Mouse (Mus musculus): ENCODE measurements around the gene Zfp991. TPM values are rescaled to one million over a fixed set of nuclear protein-coding genes. Genes with fewer than 3 reads are reported as not detected.
"Not testable (repeated sequence)": the region's sequence is repeated elsewhere in the genome, so short reads cannot be mapped to it uniquely, and the experiment has no call there.

The Zfp991 gene
- polyA plus RNA-seq (2016; fragmentation: Nextera tagmentation; extraction: Ambion mirVana), result 8.3 and 9.5 TPM in 2 replicates

DNA sequence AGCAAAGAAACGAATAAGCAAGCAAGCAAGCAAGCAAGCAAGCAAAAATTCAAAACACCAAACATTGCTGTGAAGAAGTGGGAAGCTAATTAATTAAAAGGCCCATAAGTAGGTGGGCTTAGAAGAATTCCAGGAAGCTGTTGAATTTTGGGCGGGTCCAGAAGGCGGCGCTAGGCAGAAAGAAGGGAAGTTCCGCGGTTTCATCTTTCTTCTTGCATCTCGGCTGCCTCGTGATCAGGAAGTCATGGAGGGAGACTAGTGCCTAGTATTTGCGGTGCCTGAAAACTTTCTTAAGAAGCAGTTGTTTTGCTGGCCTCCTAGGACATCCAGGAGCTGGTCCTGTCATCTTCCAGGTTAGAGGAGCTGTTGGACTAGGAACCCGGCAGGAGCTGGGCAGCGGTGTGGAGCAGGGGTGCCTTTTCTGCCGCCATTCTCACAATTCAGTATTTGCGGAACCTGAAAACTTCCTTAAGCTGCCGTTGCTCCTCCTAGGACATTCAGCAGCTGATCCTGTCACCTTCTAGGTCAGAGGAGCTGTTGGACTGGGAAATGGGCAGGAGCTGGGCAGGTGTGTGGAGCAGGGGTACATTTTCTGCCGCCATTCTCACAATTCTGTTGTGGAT, at the start of gene Zfp991:
Zfp991 (plus strand) TSS at position 202 of the 623 bp plus-strand sequence.
- H3K4me3 ChIP-seq, result peak within 1 kb of the TSS; percentile 33; the same call in 1 of the 2 replicates
- 42% methylated on average over 2 of the region's 15 CpGs for WGBS

DNA sequence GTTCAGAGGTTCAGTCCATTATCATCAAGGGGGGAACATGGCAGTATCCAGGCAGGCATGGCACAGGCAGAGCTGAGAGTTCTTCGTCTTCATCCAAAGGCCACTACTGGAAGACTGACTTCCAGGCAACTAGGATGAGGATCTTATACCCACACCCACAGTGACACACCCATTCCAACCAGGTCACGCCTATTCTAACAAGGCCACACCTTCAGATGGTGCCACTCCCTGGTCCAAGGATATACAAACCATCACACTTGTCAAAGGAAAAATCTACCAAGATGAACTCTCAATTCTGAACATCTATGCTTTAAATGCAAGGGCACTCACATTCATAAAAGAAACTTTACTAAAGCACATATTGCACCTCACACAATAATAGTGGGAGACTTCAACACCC, 36.2 kb upstream of the Zfp991 start:
- not testable (repeated sequence) for H3K9me3 ChIP-seq (replicated peaks); DNase-seq (ENCODE audit: low spot score); H3K36me3 ChIP-seq; H3K27me3 ChIP-seq (ENCODE audit: low read depth, poor library complexity, severe bottlenecking); H3K4me1 ChIP-seq; H3K27ac ChIP-seq; H3K4me3 ChIP-seq
- 71% methylated on average over 2 of the region's 2 CpGs for whole genome bisulfite sequencing

More for the DNA sequence above, at the start of gene Zfp991:
- H3K4me1 ChIP-seq; DNase-seq (ENCODE audit: low spot score); H3K9me3 ChIP-seq (replicated peaks); H3K36me3 ChIP-seq; H3K27ac ChIP-seq; H3K27me3 ChIP-seq (ENCODE audit: low read depth, poor library complexity, severe bottlenecking): not testable (repeated sequence)

DNA sequence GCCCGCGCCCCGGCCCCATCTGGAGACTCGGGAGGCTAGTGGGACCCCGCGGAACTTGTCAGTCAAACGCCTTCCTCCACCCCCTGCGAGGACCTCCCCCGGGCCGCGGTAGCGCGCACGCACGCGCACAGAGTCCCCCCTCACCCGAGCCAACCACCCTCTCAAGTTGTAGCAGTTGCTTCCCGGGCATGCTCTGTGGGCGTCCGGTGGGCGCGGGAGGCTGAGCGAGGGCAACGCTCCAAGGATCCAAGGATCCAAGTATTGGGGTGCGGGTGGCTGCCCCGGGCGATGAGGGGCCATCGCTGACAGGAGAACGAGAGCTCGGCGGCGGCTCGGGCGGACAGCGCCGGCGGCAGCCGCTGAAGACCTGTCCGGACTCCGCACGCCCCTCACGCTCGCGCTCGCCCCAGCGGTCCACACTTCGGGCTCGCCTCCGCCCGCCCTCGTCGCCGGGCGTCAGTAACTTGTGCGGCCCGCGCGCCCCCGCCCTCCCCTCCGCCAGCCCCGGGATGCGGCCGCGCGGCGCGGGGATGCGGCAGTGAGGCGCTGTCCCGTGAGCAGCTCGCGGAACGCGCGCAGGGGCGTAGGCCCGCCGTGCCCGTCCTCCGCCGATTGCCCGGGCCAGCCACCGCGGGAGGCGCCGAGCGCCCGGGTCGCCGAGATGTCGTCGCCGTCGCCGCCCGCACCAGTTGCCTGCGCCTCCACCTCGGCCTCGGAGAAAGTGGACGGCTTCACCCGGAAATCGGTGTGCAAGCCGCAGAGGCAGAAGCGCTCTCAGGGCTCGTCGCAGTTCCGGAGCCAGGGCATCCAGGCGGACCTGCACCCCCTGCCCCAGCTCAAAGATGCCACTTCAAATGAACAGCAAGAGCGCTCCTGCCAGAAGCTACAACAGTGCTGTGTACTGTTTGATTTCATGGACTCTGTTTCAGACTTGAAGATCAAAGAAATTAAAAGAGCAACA, 29.9 kb upstream of the Zfp991 start:
- not testable (repeated sequence) for H3K9me3 ChIP-seq (replicated peaks); H3K36me3 ChIP-seq; H3K27me3 ChIP-seq (ENCODE audit: low read depth, poor library complexity, severe bottlenecking); H3K4me1 ChIP-seq; H3K27ac ChIP-seq
- under 1% methylated on average over 102 of the region's 109 CpGs for WGBS
- H3K4me3 ChIP-seq, result peak overlapping the region; percentile 53
- DNase-seq (ENCODE audit: low spot score), result peak; percentile 55

DNA sequence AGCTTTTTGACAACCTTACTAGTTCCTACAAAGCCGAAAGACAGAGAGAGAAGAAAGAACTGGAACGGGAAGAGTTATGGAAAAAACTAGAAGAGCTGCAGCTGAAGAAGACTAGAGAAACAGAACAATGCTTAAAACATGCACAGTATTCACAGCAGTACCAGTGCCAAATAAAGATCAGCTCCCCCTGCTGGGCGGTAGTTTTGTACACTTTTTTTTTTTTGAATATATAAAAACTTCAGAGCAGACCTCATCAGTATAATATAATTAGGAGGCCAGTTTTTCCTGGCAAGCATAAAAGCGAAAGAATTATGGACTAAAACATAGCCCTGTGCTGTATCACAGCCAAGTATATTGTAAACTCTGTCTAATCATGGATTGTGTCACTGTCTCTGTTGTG, 28.0 kb upstream of the Zfp991 start:
- not testable (repeated sequence) for H3K4me1 ChIP-seq; H3K27ac ChIP-seq; H3K27me3 ChIP-seq (ENCODE audit: low read depth, poor library complexity, severe bottlenecking); H3K9me3 ChIP-seq (replicated peaks); H3K36me3 ChIP-seq; H3K4me3 ChIP-seq; DNase-seq (ENCODE audit: low spot score)
- 50% methylated on average over 4 of the region's 4 CpGs for WGBS

DNA sequence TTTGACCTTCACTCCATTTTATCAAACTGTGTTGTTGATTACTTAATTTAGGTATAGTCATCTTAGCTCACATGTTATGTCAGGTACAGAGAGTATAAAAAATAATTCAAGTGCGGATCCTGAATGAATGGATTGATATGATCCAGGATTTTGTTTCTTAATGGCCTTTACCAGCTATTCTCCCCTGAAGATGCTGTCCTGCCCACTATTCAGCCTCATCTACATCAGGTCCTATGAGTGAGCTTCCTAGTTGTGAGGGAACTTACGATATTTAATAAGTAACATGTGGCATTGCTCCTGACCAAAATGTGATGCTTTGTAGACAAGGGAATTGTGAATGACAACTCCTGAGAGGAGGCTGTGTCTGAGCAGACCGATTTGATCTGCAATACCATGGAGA, 14.0 kb upstream of the Zfp991 start:
- H3K9me3 ChIP-seq (replicated peaks); H3K36me3 ChIP-seq; H3K4me1 ChIP-seq; H3K4me3 ChIP-seq; DNase-seq (ENCODE audit: low spot score); H3K27me3 ChIP-seq (ENCODE audit: low read depth, poor library complexity, severe bottlenecking); H3K27ac ChIP-seq: not testable (repeated sequence)
- 71% methylated on average over 2 of the region's 3 CpGs for WGBS

DNA sequence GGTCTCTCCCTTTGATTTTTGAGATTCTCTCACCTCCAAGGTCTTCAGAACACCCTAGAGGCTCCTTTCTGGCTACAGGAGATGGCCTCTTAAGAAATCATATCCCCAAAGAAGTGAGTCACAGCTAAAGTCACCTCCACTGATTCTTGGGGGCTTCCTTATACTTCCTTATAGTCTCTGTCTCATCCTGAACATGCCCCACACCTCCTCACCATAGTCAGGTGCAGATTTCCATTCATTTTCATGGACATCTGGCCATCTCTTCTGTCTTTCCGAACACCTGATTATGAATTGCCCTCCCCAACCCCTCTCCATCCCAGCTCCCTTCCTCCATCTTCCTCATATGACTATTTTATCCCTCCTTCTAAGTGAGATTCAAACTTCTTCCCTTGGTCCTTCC, 9.6 kb upstream of the Zfp991 start:
- not testable (repeated sequence) for H3K4me3 ChIP-seq; H3K4me1 ChIP-seq; H3K36me3 ChIP-seq; H3K27me3 ChIP-seq (ENCODE audit: low read depth, poor library complexity, severe bottlenecking); H3K27ac ChIP-seq; H3K9me3 ChIP-seq (replicated peaks)
- WGBS, result 83% methylated on average over 1 of the region's 1 CpGs
- peak; percentile 24 for DNase-seq (ENCODE audit: low spot score)

DNA sequence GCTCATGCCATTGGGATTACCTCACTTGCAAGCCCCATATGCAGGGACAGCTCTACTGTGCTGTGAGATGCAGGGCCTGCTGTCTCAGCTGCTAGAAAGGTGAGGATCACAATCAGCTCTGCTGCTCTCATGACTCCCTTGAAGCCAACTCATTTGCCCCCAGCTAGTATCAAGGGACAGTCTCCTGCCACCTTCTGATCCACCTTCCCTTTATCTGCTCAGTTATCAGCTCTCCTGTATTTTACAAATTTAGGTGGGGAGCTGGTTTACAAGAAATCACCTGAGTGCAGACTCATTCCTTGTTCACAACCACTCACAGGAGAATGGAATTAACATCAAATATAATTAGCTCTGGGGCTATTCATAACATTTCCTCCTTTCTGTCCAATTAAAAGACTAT, 8.0 kb upstream of the Zfp991 start:
- not testable (repeated sequence) for H3K4me1 ChIP-seq; H3K36me3 ChIP-seq; H3K27ac ChIP-seq; H3K4me3 ChIP-seq; H3K9me3 ChIP-seq (replicated peaks); H3K27me3 ChIP-seq (ENCODE audit: low read depth, poor library complexity, severe bottlenecking)
- peak; percentile 23 for DNase-seq (ENCODE audit: low spot score)

DNA sequence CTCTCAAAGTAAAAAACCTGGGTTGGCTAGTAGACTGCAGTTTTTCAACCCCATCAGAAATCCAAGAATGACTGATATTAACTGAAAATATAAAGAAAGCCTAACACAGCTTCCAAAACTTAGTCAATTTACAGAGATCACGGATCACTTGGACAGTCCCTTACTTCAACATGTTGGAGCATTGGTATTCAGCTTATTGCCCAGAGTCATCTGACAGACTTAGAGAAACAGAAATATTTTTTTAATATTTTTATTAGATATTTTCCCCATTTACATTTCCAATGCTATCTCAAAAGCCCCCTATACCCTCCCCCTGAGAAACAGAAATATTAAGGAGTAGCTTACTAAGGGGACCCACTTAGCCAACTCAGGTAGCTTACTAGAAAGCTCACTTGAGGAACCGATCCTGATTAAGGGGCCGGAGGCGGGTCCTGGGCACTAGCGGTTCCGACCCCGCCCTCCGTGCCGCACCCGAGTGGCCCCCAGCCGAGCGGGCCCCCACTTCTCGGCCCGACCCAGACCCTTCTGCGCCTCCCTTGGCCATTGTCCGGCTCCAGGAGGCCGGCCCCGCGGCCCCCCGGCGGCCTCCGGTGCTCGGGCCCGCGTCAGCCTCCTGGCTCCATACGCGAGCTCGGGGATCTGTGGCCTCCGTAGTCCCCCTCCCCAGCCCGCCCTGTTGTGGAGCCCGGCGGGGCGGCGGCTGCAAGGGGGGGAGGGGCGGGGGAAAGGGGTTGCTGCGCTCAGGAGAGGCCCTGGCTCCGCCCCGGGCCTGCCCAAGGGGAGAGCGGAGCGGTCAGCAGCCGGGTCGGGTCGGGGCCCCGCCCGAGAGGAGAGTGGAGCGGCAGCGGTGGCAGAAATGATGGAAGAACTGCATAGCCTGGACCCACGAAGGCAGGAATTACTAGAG, 7.2 kb upstream of the Zfp991 start:
- not testable (repeated sequence) for H3K4me1 ChIP-seq; H3K27me3 ChIP-seq (ENCODE audit: low read depth, poor library complexity, severe bottlenecking); H3K36me3 ChIP-seq; H3K9me3 ChIP-seq (replicated peaks)
- 9% methylated on average over 47 of the region's 48 CpGs for WGBS
- H3K4me3 ChIP-seq, result peak overlapping the region; percentile 55
- H3K27ac ChIP-seq, result peak overlapping the region; percentile 86
- peak; percentile 94 for DNase-seq (ENCODE audit: low spot score)

DNA sequence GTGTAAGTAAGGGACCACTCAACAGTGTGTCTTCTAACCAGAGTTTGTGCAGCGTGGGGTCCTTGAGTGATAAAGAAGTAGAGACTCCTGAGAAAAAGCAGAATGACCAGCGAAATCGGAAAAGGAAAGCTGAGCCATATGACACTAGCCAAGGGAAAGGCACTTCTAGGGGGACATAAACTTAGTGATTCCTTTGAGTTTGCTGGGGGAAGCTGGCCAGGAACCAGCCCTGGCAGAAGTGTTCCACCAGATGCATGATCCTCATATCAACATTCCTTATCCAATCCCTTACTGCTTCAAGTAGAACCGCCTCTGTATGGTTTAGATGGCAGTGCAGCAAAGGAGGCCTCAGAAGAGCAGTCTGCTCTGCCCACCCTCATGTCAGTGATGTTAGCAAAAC, 6.5 kb upstream of the Zfp991 start:
- not testable (repeated sequence) for DNase-seq (ENCODE audit: low spot score); H3K27me3 ChIP-seq (ENCODE audit: low read depth, poor library complexity, severe bottlenecking); H3K36me3 ChIP-seq; H3K9me3 ChIP-seq (replicated peaks); H3K4me1 ChIP-seq
- Histone ChIP-seq H3K27ac (peak overlapping the region; percentile 86; the same call in 1 of the 2 replicates), H3K4me3 (peak overlapping the region; percentile 55)
- WGBS, result 16% methylated on average over 4 of the region's 4 CpGs

DNA sequence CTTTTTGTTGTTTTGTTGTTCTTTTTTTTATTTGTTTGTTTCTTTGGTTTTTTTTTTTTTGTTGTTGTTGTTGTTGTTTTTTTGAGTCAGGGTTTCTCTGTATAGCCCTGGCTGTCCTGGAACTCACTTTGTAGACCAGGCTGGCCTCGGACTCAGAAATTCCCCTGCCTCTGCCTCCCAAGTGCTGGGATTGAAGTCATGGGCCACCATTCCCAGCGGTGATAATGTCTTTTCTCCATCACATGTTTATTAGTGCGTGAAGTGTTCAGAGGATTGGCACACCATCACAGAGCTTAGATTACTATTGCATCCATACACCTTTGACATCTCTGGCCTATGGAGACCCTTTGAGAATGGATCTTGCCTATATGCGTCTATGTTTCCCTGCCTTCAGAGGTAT, 6.0 kb upstream of the Zfp991 start:
- not testable (repeated sequence) for H3K27me3 ChIP-seq (ENCODE audit: low read depth, poor library complexity, severe bottlenecking); H3K9me3 ChIP-seq (replicated peaks); H3K4me1 ChIP-seq; H3K36me3 ChIP-seq; H3K4me3 ChIP-seq; H3K27ac ChIP-seq
- DNase-seq (ENCODE audit: low spot score), result peak; percentile 33
- WGBS, result 89% methylated on average over 4 of the region's 4 CpGs

DNA sequence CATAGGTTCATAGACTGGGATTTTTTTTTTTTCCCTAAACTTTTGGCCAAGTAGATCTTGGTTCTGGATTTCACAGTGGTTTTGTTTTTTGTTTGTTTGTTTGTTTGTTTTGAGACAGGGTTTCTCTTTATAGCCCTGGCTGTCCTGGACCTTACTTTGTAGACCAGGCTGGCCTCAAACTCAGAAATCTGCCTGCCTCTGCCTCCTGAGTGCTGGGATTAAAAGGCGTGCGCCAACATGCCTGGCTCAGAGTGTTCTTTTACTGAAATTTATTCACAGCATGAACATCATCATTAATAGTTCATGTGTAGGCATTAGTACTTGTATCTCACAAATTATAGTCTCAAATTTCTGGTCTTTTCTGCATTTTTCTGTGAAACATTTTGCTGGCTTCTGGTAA, 5.4 kb upstream of the Zfp991 start:
- H3K36me3 ChIP-seq; H3K9me3 ChIP-seq (replicated peaks); DNase-seq (ENCODE audit: low spot score); H3K27ac ChIP-seq; H3K27me3 ChIP-seq (ENCODE audit: low read depth, poor library complexity, severe bottlenecking); H3K4me3 ChIP-seq; H3K4me1 ChIP-seq: not testable (repeated sequence)
- 76% methylated on average over 2 of the region's 2 CpGs for WGBS

DNA sequence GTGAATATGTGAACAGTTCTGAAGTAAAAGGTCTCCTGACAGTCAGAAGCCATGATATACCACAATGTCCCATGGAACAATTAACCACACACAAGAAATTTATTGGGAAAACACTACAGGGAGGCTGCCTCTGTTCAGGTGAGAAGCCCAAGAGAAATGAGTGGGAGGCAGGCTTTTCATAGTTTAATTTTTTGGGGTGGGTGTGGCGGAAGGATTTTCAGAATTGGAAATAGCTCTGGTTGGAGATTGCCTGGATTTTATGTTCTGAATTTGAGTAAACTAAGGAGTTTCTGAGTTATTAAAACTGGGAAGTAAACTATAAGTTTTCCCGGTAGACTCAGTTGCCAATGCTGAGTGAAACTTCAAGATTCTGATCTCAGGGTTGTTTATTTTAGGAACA, 4.7 kb upstream of the Zfp991 start:
- WGBS, result 89% methylated on average over 2 of the region's 2 CpGs
- not testable (repeated sequence) for H3K27ac ChIP-seq; DNase-seq (ENCODE audit: low spot score); H3K4me1 ChIP-seq; H3K27me3 ChIP-seq (ENCODE audit: low read depth, poor library complexity, severe bottlenecking); H3K9me3 ChIP-seq (replicated peaks); H3K4me3 ChIP-seq; H3K36me3 ChIP-seq

DNA sequence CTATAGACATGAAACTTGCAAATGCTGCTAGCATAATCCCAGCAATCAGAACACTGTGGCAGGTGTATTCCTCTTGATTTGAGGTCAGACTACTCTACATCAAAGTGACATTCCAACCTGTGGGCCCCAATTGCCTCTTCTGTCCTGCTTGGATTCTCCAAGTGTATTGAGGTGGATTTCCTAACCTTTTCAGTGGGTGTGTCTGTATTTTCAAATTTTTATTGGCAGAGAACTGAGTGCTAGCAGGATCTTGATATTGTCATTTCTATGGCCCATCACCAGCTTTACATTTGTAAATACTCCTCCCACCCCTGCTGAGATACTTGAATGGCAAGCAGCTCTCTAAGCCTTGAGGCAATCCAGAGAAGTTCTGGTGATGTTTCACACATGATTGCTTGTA, 3.7 kb upstream of the Zfp991 start:
- not testable (repeated sequence) for H3K4me3 ChIP-seq; H3K27me3 ChIP-seq (ENCODE audit: low read depth, poor library complexity, severe bottlenecking); H3K27ac ChIP-seq; H3K36me3 ChIP-seq; H3K9me3 ChIP-seq (replicated peaks); DNase-seq (ENCODE audit: low spot score); H3K4me1 ChIP-seq
